9 mouse cellular contexts compared by ENCODE assay signal in genomic region chr14:60912981-60913468, GRCm38 (mm10).
DNase-seq lines count a peak whose midpoint lies in the region; ATAC-seq and TF ChIP-seq lines count a peak whose summit lies in the region.
"Had no signal": no experiment of that assay in that cellular context is flagged by ENCODE, and none has a peak within 500 bp of the region (broad histone marks: within the 10 kb centered on the region; RNA-seq: fewer than 3 reads in every experiment).

No protein-coding gene starts in this region.

- no peak overlapping the region for H3K4me2 ChIP-seq in lung, embryonic 14.5 days
- no peak overlapping the region for H3K4me2 ChIP-seq in embryonic facial prominence, embryonic 12.5 days (replicated peaks)
- no peak overlapping the region for H3K4me2 ChIP-seq in intestine, embryonic 15.5 days (replicated peaks)
- H3K4me2 ChIP-seq: forebrain, embryonic 12.5 days had no signal

- H3K9ac ChIP-seq in lung, embryonic 14.5 days = no peak overlapping the region
- no peak overlapping the region for H3K9ac ChIP-seq in embryonic facial prominence, embryonic 12.5 days
- no peak overlapping the region for H3K9ac ChIP-seq in intestine, embryonic 15.5 days
- H3K9ac ChIP-seq: forebrain, embryonic 12.5 days had no signal

- no peaks in the 10 kb centered on the region for H3K9me3 ChIP-seq in lung, embryonic 14.5 days (ENCODE audit: low read depth, low read length)
- no peaks in the 10 kb centered on the region for H3K9me3 ChIP-seq in embryonic facial prominence, embryonic 12.5 days
- H3K9me3 ChIP-seq in intestine, embryonic 15.5 days = no peaks in the 10 kb centered on the region
- H3K9me3 ChIP-seq: forebrain, embryonic 12.5 days had no signal

- WGBS in lung, embryonic 14.5 days = 19% methylated on average over 8 of the region's 8 CpGs
- WGBS in embryonic facial prominence, embryonic 12.5 days = 18% methylated on average over 8 of the region's 8 CpGs
- 20% methylated on average over 8 of the region's 8 CpGs for WGBS in intestine, embryonic 15.5 days

- no peaks in the 10 kb centered on the region for H3K27me3 ChIP-seq in lung, embryonic 14.5 days (ENCODE audit: insufficient read depth, low read length)
- no peaks in the 10 kb centered on the region for H3K27me3 ChIP-seq in embryonic facial prominence, embryonic 12.5 days
- no peaks in the 10 kb centered on the region for H3K27me3 ChIP-seq in intestine, embryonic 15.5 days (replicated peaks)
- H3K27me3 ChIP-seq: forebrain, embryonic 12.5 days had no signal

- ATAC-seq in lung, embryonic 14.5 days (ENCODE audit: insufficient read depth) = peak; percentile 70
- ATAC-seq in embryonic facial prominence, embryonic 12.5 days (ENCODE audit: insufficient number of reproducible peaks, insufficient read depth, low FRiP score, low TSS enrichment) = no peak
- no peak for ATAC-seq in intestine, embryonic 15.5 days

- no peak overlapping the region for H3K4me3 ChIP-seq in lung, embryonic 14.5 days (ENCODE audit: low read depth, low read length)
- H3K4me3 ChIP-seq in embryonic facial prominence, embryonic 12.5 days = no peak overlapping the region
- no peak overlapping the region for H3K4me3 ChIP-seq in intestine, embryonic 15.5 days (replicated peaks)
- H3K4me3 ChIP-seq: forebrain, embryonic 12.5 days had no signal

- peak overlapping the region; percentile 83 for H3K27ac ChIP-seq in lung, embryonic 14.5 days (ENCODE audit: low read depth)
- H3K27ac ChIP-seq in embryonic facial prominence, embryonic 12.5 days = 0 out of 2 replicates have a peak overlapping the region, but pooled peaks have one; percentile 25
- no peak overlapping the region for H3K27ac ChIP-seq in intestine, embryonic 15.5 days
- H3K27ac ChIP-seq: forebrain, embryonic 12.5 days; stomach, postnatal 0 days had no signal

- H3K4me1 ChIP-seq in lung, embryonic 14.5 days (ENCODE audit: insufficient read depth) = no peaks in the 10 kb centered on the region; the same call in 1 of the 2 replicates
- H3K4me1 ChIP-seq in embryonic facial prominence, embryonic 12.5 days = peaks cover 25% of the 10 kb centered on the region
- H3K4me1 ChIP-seq in intestine, embryonic 15.5 days (replicated peaks) = peaks cover 9% of the 10 kb centered on the region; the same call in 1 of the 2 replicates

- H3K36me3 ChIP-seq in lung, embryonic 14.5 days (ENCODE audit: insufficient read depth) = no peaks in the 10 kb centered on the region
- H3K36me3 ChIP-seq in embryonic facial prominence, embryonic 12.5 days = no peaks in the 10 kb centered on the region
- no peaks in the 10 kb centered on the region for H3K36me3 ChIP-seq in intestine, embryonic 15.5 days
- H3K36me3 ChIP-seq: forebrain, embryonic 12.5 days had no signal

- TF ChIP-seq CTCF in lung, embryonic 14.5 days (IDR thresholded peaks at IDR 0.05; ENCODE audit: low read depth) = no peak
- no peak for TF ChIP-seq CTCF in brain, embryonic 14.5 days (IDR thresholded peaks at IDR 0.05; ENCODE audit: borderline replicate concordance, extremely low read depth, insufficient read depth, insufficient read length)

- TF ChIP-seq POLR2A in brain, embryonic 14.5 days (IDR thresholded peaks at IDR 0.05; ENCODE audit: borderline replicate concordance, extremely low read depth, insufficient read depth, insufficient read length, poor library complexity, severe bottlenecking) = no peak

- peak; percentile 76 for DNase-seq in lung, embryonic 14.5 days
- no peak for DNase-seq in lung, postnatal 36 days
- DNase-seq in brain, embryonic 14.5 days (ENCODE audit: low read depth) = peak; percentile 37
- DNase-seq in kidney, postnatal 10 days = peak; percentile 29
- DNase-seq in thymus, postnatal 25 days = no peak

Comparison
In these comparisons a context has a peak if more than half of its experiments do, and no peak if none do; other contexts are left out.
1. DNase-seq: peak in lung, embryonic 14.5 days (single experiment), brain, embryonic 14.5 days (single experiment) and kidney, postnatal 10 days (single experiment); none in lung, postnatal 36 days (single experiment) and thymus, postnatal 25 days (single experiment).